Mouse (Mus musculus): ENCODE data around the gene Lrrc56. TPM values are rescaled to one million over a fixed set of nuclear protein-coding genes. Genes with fewer than 3 reads are reported as not detected.
"Not testable (repeated sequence)": the region's sequence is repeated elsewhere in the genome, so short reads cannot be mapped to it uniquely, and the experiment has no call there.

Gene Lrrc56
- polyA plus RNA-seq, 1 experiment: 7.4 TPM

DNA sequence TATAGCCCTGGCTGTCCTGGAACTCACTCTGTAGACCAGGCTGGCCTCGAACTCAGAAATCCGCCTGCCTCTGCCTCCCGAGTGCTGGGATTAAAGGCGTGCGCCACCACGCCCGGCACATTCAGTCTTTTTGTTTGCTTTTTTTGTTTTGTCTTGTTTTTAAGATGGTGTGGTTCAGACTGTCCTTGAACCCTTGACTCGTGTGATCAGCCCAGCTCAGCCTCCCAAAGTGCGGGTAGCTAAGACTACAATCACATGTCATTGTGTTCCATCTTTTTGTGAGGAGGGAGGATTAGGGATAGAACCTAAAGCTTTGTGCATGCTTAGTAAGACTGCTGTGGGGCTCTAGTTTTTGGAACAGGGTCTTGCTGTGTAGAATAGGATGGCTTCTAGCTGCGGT lies 37.6 kb downstream of the Lrrc56 start:
- Histone ChIP-seq H3K27ac (ENCODE audit: control insufficient read depth, insufficient read depth, low read length) (no peak overlapping the region), H3K4me1 (replicated peaks; ENCODE audit: control insufficient read depth, insufficient read depth, low read length) (peaks cover 24% of the 10 kb centered on the region), H3K36me3 (ENCODE audit: control insufficient read depth, insufficient read depth, low read length) (peaks cover 39% of the 10 kb centered on the region), H3K27me3 (ENCODE audit: control insufficient read depth, insufficient read depth, low read length) (no peaks in the 10 kb centered on the region), H3K4me3 (ENCODE audit: control insufficient read depth, insufficient read depth, low read length) (no peak overlapping the region)
- TF ChIP-seq CTCF (IDR thresholded peaks at IDR 0.05; ENCODE audit: borderline replicate concordance, control insufficient read depth, extremely low read depth, insufficient read depth, low read length, poor library complexity) (no peak), POLR2A (IDR thresholded peaks at IDR 0.05; ENCODE audit: control insufficient read depth, extremely low read depth, insufficient read depth, low read length, poor library complexity) (no peak)
- 98% methylated on average over 10 of the region's 10 CpGs for WGBS
- no peak for DNase-seq

DNA sequence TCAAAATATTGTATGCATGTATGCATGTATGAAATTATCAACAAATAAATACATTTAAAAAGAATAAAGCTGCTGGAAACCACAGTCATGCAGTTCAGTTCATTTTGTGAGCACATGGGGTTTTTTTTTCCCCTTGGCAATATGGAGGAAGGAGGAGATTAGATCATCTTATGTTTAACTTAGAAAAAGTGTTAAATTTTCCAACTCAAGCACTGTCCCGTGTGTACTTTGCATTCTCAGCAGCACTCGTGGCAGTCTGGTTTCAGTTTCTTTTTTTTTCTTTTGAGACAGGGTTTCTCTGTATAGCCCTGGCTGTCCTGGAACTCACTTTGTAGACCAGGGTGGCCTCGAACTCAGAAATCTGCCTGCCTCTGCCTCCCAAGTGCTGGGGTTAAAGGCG lies 56.5 kb downstream of the Lrrc56 start:
- not testable (repeated sequence) for H3K4me1 ChIP-seq (replicated peaks; ENCODE audit: control insufficient read depth, insufficient read depth, low read length); H3K27me3 ChIP-seq (ENCODE audit: control insufficient read depth, insufficient read depth, low read length); H3K4me3 ChIP-seq (ENCODE audit: control insufficient read depth, insufficient read depth, low read length); H3K27ac ChIP-seq (ENCODE audit: control insufficient read depth, insufficient read depth, low read length); DNase-seq
- WGBS: 93% methylated on average over 4 of the region's 4 CpGs
- peaks cover 89% of the 10 kb centered on the region for H3K36me3 ChIP-seq (ENCODE audit: control insufficient read depth, insufficient read depth, low read length)

DNA sequence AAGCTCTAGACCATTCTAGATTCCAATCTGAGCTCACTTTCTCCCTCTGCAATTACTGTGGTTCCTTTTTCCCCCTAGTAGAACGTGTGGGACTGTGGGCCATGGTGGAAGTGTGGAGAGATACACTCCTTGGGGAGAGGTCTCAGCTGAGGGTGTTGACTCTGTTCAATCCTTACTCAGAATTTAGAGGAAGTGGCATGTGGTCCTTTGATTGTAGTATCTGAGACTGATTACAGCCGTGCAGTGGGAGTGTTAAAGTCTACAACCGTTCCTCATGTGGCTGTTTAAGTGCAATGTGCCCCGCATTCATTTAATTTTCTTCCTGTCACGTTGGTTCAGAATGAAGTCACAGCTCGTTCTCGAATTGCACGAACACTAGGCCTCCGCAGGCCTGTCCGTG lies 62.2 kb downstream of the Lrrc56 start:
- no peak for DNase-seq
- Histone ChIP-seq H3K4me1 (replicated peaks; ENCODE audit: control insufficient read depth, insufficient read depth, low read length) (no peaks in the 10 kb centered on the region), H3K27ac (ENCODE audit: control insufficient read depth, insufficient read depth, low read length) (no peak overlapping the region), H3K4me3 (ENCODE audit: control insufficient read depth, insufficient read depth, low read length) (no peak overlapping the region), H3K27me3 (ENCODE audit: control insufficient read depth, insufficient read depth, low read length) (no peaks in the 10 kb centered on the region), H3K36me3 (ENCODE audit: control insufficient read depth, insufficient read depth, low read length) (peaks cover 94% of the 10 kb centered on the region)
- TF ChIP-seq CTCF (IDR thresholded peaks at IDR 0.05; ENCODE audit: borderline replicate concordance, control insufficient read depth, extremely low read depth, insufficient read depth, low read length, poor library complexity) (no peak), POLR2A (IDR thresholded peaks at IDR 0.05; ENCODE audit: control insufficient read depth, extremely low read depth, insufficient read depth, low read length, poor library complexity) (no peak)
- 94% methylated on average over 10 of the region's 10 CpGs for WGBS

Other genes with a start within 250 kb of the Lrrc56 start
- gene Ifitm5, start 243.9 kb upstream of the Lrrc56 start, polyA plus RNA-seq (2012; rRNA removed): 0.43 and 0.81 TPM in 2 replicates
- gene Gm45717, start 238.2 kb upstream of the Lrrc56 start, polyA plus RNA-seq (2012; rRNA removed): not detected in 2 replicates
- gene Ifitm2, start 238.2 kb upstream of the Lrrc56 start, polyA plus RNA-seq (2012; rRNA removed): 207 and 296 TPM in 2 replicates
- 39.0 and 60.9 TPM in 2 replicates for gene Ifitm1, start 226.9 kb upstream of the Lrrc56 start, polyA plus RNA-seq (2012; rRNA removed)
- gene Ifitm3, start 183.4 kb upstream of the Lrrc56 start, polyA plus RNA-seq (2012; rRNA removed): 309 and 397 TPM in 2 replicates
- 4.7 and 5.9 TPM in 2 replicates for gene Ifitm6, start 176.2 kb upstream of the Lrrc56 start, polyA plus RNA-seq (2012; rRNA removed)
- not detected in 2 replicates for gene Gm17387, start 165.0 kb upstream of the Lrrc56 start, polyA plus RNA-seq (2012; rRNA removed)
- 1.4 and 1.6 TPM in 2 replicates for gene B4galnt4, start 133.1 kb upstream of the Lrrc56 start, polyA plus RNA-seq (2012; rRNA removed)
- gene Pkp3, start 115.9 kb upstream of the Lrrc56 start, polyA plus RNA-seq (2012; rRNA removed): 46.8 and 49.9 TPM in 2 replicates
- 62.4 and 67.3 TPM in 2 replicates for gene Sigirr, start 93.6 kb upstream of the Lrrc56 start, polyA plus RNA-seq (2012; rRNA removed)
- 1.5 and 2.9 TPM in 2 replicates for gene Ano9, start 76.4 kb upstream of the Lrrc56 start, polyA plus RNA-seq (2012; rRNA removed)
- 29.9 and 33.8 TPM in 2 replicates for gene Ptdss2, start 71.8 kb upstream of the Lrrc56 start, polyA plus RNA-seq (2012; rRNA removed)
- 59.0 and 75.9 TPM in 2 replicates for gene Rnh1, start 21.3 kb upstream of the Lrrc56 start, polyA plus RNA-seq (2012; rRNA removed)
- 65.6 and 77.9 TPM in 2 replicates for gene Hras, start 152 bp upstream of the Lrrc56 start, polyA plus RNA-seq (2012; rRNA removed)
- 4.6 and 5.5 TPM in 2 replicates for gene Lmntd2, start 19.9 kb downstream of the Lrrc56 start, polyA plus RNA-seq (2012; rRNA removed)
- gene Rassf7, start 21.7 kb downstream of the Lrrc56 start, polyA plus RNA-seq (2012; rRNA removed): 29.8 TPM in 2 replicates
- gene Phrf1, start 34.6 kb downstream of the Lrrc56 start, polyA plus RNA-seq (2012; rRNA removed): 64.1 and 80.2 TPM in 2 replicates
- gene Irf7, start 72.3 kb downstream of the Lrrc56 start, polyA plus RNA-seq (2012; rRNA removed): 219 and 278 TPM in 2 replicates
- 2.2 and 2.7 TPM in 2 replicates for gene Cdhr5, start 82.6 kb downstream of the Lrrc56 start, polyA plus RNA-seq (2012; rRNA removed)
- gene Sct, start 85.0 kb downstream of the Lrrc56 start, polyA plus RNA-seq (2012; rRNA removed): 10.3 and 10.6 TPM in 2 replicates
- gene Drd4, start 97.8 kb downstream of the Lrrc56 start, polyA plus RNA-seq (2012; rRNA removed): 0.18 and 0.47 TPM in 2 replicates
- 34.9 and 40.2 TPM in 2 replicates for gene Deaf1, start 133.5 kb downstream of the Lrrc56 start, polyA plus RNA-seq (2012; rRNA removed)
- gene Tmem80, start 133.6 kb downstream of the Lrrc56 start, polyA plus RNA-seq (2012; rRNA removed): 78.1 and 81.8 TPM in 2 replicates
- 20.2 and 25.4 TPM in 2 replicates for gene Eps8l2, start 144.7 kb downstream of the Lrrc56 start, polyA plus RNA-seq (2012; rRNA removed)
- 216 and 235 TPM in 2 replicates for gene Taldo1, start 198.0 kb downstream of the Lrrc56 start, polyA plus RNA-seq (2012; rRNA removed)
- gene Gatd1, start 220.0 kb downstream of the Lrrc56 start, polyA plus RNA-seq (2012; rRNA removed): 98.1 and 104 TPM in 2 replicates
- gene Cend1, start 235.3 kb downstream of the Lrrc56 start, polyA plus RNA-seq (2012; rRNA removed): 0.43 and 0.63 TPM in 2 replicates
- gene Slc25a22, start 243.7 kb downstream of the Lrrc56 start, polyA plus RNA-seq (2012; rRNA removed): 114 and 128 TPM in 2 replicates
- gene Pidd1, start 249.9 kb downstream of the Lrrc56 start, polyA plus RNA-seq (2012; rRNA removed): 109 and 133 TPM in 2 replicates

All from thymus, adult 2 months (tissue).